33 mouse cellular contexts compared by ENCODE assay signal in the genomic region with DNA sequence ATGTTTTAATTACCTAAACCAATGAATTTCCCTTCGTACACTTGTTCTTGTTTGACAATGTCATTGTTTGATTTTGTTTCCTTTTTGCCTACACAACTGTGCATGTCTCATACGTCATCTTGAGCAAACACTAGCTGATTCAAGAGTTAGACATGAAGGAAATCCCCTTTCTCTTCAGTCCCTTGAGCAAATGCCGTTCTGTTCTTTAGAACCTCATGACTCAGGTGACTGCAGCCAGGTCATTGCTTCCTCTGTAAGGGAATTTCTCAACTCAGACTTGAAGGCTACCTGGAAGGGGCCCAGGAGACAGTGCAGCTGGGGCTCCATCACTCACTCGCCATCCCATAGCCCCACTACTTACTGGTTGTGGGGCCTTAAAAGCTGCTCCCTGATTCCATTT. TPM values are rescaled to one million over a fixed set of nuclear protein-coding genes. Genes with fewer than 3 reads are reported as not detected.
DNase-seq lines count a peak whose midpoint lies in the region; ATAC-seq lines count a peak whose summit lies in the region.
"Had no signal": no experiment of that assay in that cellular context is flagged by ENCODE, and none has a peak within 500 bp of the region (broad histone marks: within the 10 kb centered on the region; RNA-seq: fewer than 3 reads in every experiment).

No protein-coding gene starts in this region.

- 66% methylated on average over 4 of the region's 4 CpGs for WGBS in kidney, embryonic 16.5 days
- WGBS in kidney, embryonic 14.5 days, result 66% methylated on average over 4 of the region's 4 CpGs
- WGBS in hindbrain, embryonic 11.5 days, result 84% methylated on average over 4 of the region's 4 CpGs

- peak; percentile 83 for DNase-seq in CD4-positive, CD25-positive, alpha-beta regulatory T cell, adult 2 months (ENCODE audit: low read depth, low spot score)
- peak; percentile 11 for DNase-seq in T-cell, adult 2 months (ENCODE audit: low spot score)
- peak; percentile 18 for DNase-seq in naive thymus-derived CD4-positive, alpha-beta T cell, adult 2 months (ENCODE audit: low read depth)
- no peak for DNase-seq in spleen, postnatal 4 days (ENCODE audit: low spot score in 2 of 2)
- DNase-seq in adrenal gland, postnatal 4 days (ENCODE audit: low spot score in 2 of 2), result no peak
- no peak for DNase-seq in hindbrain, embryonic 11.5 days (ENCODE audit: low spot score)
- DNase-seq: adrenal gland, postnatal 10 days; cerebellum, adult 11 months; cerebellum, adult 9-10 months; embryo, embryonic 11 days; gastrocnemius, postnatal 36 days; heart, adult 18-20 months; heart, postnatal 36 days; kidney, adult 9 months; kidney, postnatal 25 days; liver, postnatal 0 days; spleen, adult 18-20 months; thymus, adult 2 months; thymus, postnatal 36 days had no signal

- peak; percentile 28; the same call in 1 of the 2 replicates for ATAC-seq in kidney, embryonic 16.5 days (ENCODE audit: low FRiP score, low TSS enrichment)
- ATAC-seq in kidney, embryonic 14.5 days (ENCODE audit: low FRiP score, low TSS enrichment), result no peak; the same call in 1 of the 2 replicates
- ATAC-seq in hindbrain, embryonic 11.5 days (ENCODE audit: low FRiP score), result no peak
- ATAC-seq: forebrain, embryonic 15.5 days; intestine, embryonic 16.5 days; liver, embryonic 12.5 days; liver, postnatal 0 days; midbrain, embryonic 13.5 days had no signal

- H3K9ac ChIP-seq in kidney, embryonic 16.5 days (replicated peaks; ENCODE audit: low read length), result no peak overlapping the region
- H3K9ac ChIP-seq in kidney, embryonic 14.5 days (ENCODE audit: low read depth, low read length), result no peak overlapping the region
- H3K9ac ChIP-seq in hindbrain, embryonic 11.5 days (ENCODE audit: low read depth, low read length), result no peak overlapping the region
- H3K9ac ChIP-seq: embryonic facial prominence, embryonic 12.5 days; forebrain, embryonic 15.5 days; hindbrain, embryonic 15.5 days; liver, embryonic 12.5 days; liver, postnatal 0 days; midbrain, embryonic 13.5 days; neural tube, embryonic 15.5 days had no signal

- no peaks in the 10 kb centered on the region for H3K36me3 ChIP-seq in kidney, embryonic 16.5 days (ENCODE audit: insufficient read depth, low read length)
- H3K36me3 ChIP-seq in kidney, embryonic 14.5 days (ENCODE audit: control insufficient read depth, insufficient read depth, low read length), result no peaks in the 10 kb centered on the region
- H3K36me3 ChIP-seq in hindbrain, embryonic 11.5 days (ENCODE audit: control insufficient read depth, insufficient read depth, low read length), result no peaks in the 10 kb centered on the region
- H3K36me3 ChIP-seq: embryonic facial prominence, embryonic 12.5 days; forebrain, embryonic 10.5 days; forebrain, embryonic 15.5 days; hindbrain, embryonic 15.5 days; liver, embryonic 12.5 days; midbrain, embryonic 13.5 days; neural tube, embryonic 15.5 days had no signal

- no peaks in the 10 kb centered on the region for H3K27me3 ChIP-seq in kidney, embryonic 16.5 days (ENCODE audit: insufficient read depth, low read length)
- no peaks in the 10 kb centered on the region for H3K27me3 ChIP-seq in kidney, embryonic 14.5 days (ENCODE audit: control insufficient read depth, insufficient read depth, low read length)
- H3K27me3 ChIP-seq in hindbrain, embryonic 11.5 days (ENCODE audit: control insufficient read depth, insufficient read depth, low read length), result no peaks in the 10 kb centered on the region
- H3K27me3 ChIP-seq: embryonic facial prominence, embryonic 12.5 days; forebrain, embryonic 15.5 days; hindbrain, embryonic 15.5 days; liver, embryonic 12.5 days; midbrain, embryonic 13.5 days; neural tube, embryonic 15.5 days had no signal

- H3K4me2 ChIP-seq in kidney, embryonic 16.5 days (replicated peaks; ENCODE audit: low read depth, low read length), result no peak overlapping the region
- no peak overlapping the region for H3K4me2 ChIP-seq in kidney, embryonic 14.5 days (replicated peaks; ENCODE audit: low read depth, low read length)
- H3K4me2 ChIP-seq in hindbrain, embryonic 11.5 days (replicated peaks; ENCODE audit: low read depth, low read length), result no peak overlapping the region
- H3K4me2 ChIP-seq: embryonic facial prominence, embryonic 12.5 days; forebrain, embryonic 15.5 days; heart, embryonic 11.5 days; hindbrain, embryonic 15.5 days; liver, embryonic 12.5 days; midbrain, embryonic 13.5 days; neural tube, embryonic 15.5 days had no signal

- no peaks in the 10 kb centered on the region for H3K9me3 ChIP-seq in kidney, embryonic 16.5 days (ENCODE audit: low read length)
- no peaks in the 10 kb centered on the region for H3K9me3 ChIP-seq in kidney, embryonic 14.5 days (ENCODE audit: control insufficient read depth, low read length)
- H3K9me3 ChIP-seq in hindbrain, embryonic 11.5 days (ENCODE audit: control insufficient read depth, low read length), result no peaks in the 10 kb centered on the region
- H3K9me3 ChIP-seq: embryonic facial prominence, embryonic 12.5 days; forebrain, embryonic 10.5 days; forebrain, embryonic 15.5 days; hindbrain, embryonic 15.5 days; liver, embryonic 12.5 days; midbrain, embryonic 13.5 days; neural tube, embryonic 15.5 days had no signal

- H3K27ac ChIP-seq in kidney, embryonic 16.5 days (ENCODE audit: low read length), result no peak overlapping the region
- no peak overlapping the region for H3K27ac ChIP-seq in kidney, embryonic 14.5 days (ENCODE audit: low read depth, low read length)
- H3K27ac ChIP-seq in hindbrain, embryonic 11.5 days (ENCODE audit: low read depth, low read length), result no peak overlapping the region
- H3K27ac ChIP-seq: embryonic facial prominence, embryonic 12.5 days; forebrain, embryonic 10.5 days; forebrain, embryonic 15.5 days; hindbrain, embryonic 15.5 days; layer of hippocampus, adult 2 months; left cerebral cortex, adult 2 months; liver, embryonic 12.5 days; macrophage; midbrain, embryonic 13.5 days; neural tube, embryonic 15.5 days had no signal

- H3K4me3 ChIP-seq in kidney, embryonic 16.5 days (ENCODE audit: low read length), result no peak overlapping the region
- H3K4me3 ChIP-seq in kidney, embryonic 14.5 days (ENCODE audit: low read length), result no peak overlapping the region
- no peak overlapping the region for H3K4me3 ChIP-seq in hindbrain, embryonic 11.5 days (ENCODE audit: low read depth, low read length)
- H3K4me3 ChIP-seq: embryonic facial prominence, embryonic 12.5 days; forebrain, embryonic 10.5 days; forebrain, embryonic 15.5 days; hindbrain, embryonic 15.5 days; liver, embryonic 12.5 days; midbrain, embryonic 13.5 days; neural tube, embryonic 15.5 days had no signal

- peaks cover 14% of the 10 kb centered on the region for H3K4me1 ChIP-seq in kidney, embryonic 16.5 days (ENCODE audit: insufficient read depth, low read length)
- H3K4me1 ChIP-seq in kidney, embryonic 14.5 days (ENCODE audit: control insufficient read depth, insufficient read depth, low read length), result no peaks in the 10 kb centered on the region; the same call in 1 of the 2 replicates
- no peaks in the 10 kb centered on the region for H3K4me1 ChIP-seq in hindbrain, embryonic 11.5 days (replicated peaks; ENCODE audit: control insufficient read depth, insufficient read depth, low read length)
- H3K4me1 ChIP-seq: embryonic facial prominence, embryonic 12.5 days; forebrain, embryonic 10.5 days; forebrain, embryonic 15.5 days; hindbrain, embryonic 15.5 days; midbrain, embryonic 13.5 days; neural tube, embryonic 15.5 days had no signal

RNA-seq across cellular contexts. Expression of gene Itgav, which starts 23.5 kb away (rescaled TPM):
- 77.1 and 88.9 TPM in 2 replicates for polyA plus RNA-seq in kidney, embryonic 16.5 days (2015; fragmentation: Nextera tagmentation; extraction: Ambion mirVana)
- polyA plus RNA-seq in kidney, embryonic 14.5 days (2014; fragmentation: Nextera tagmentation; extraction: Ambion mirVana), result 117 and 125 TPM in 2 replicates
- 100 to 1,000 TPM; 101 to 127 TPM for total RNA-seq in adrenal gland, postnatal 4 days (2021)
- 40.3 and 42.8 TPM in 2 replicates for polyA plus RNA-seq in hindbrain, embryonic 11.5 days (2014; fragmentation: Nextera tagmentation; extraction: Ambion mirVana)

RNA-seq across cellular contexts. Expression of gene Zc3h15, which starts 56.4 kb away (rescaled TPM):
- 120 and 146 TPM in 2 replicates for polyA plus RNA-seq in kidney, embryonic 16.5 days (2015; fragmentation: Nextera tagmentation; extraction: Ambion mirVana)
- polyA plus RNA-seq in kidney, embryonic 14.5 days (2014; fragmentation: Nextera tagmentation; extraction: Ambion mirVana), result 145 and 169 TPM in 2 replicates
- 100 to 1,000 TPM in 1 of 2 experiments, 10 to 100 TPM in 1; 95.3 to 103 TPM for total RNA-seq in adrenal gland, postnatal 4 days (2021)
- 176 and 191 TPM in 2 replicates for polyA plus RNA-seq in hindbrain, embryonic 11.5 days (2014; fragmentation: Nextera tagmentation; extraction: Ambion mirVana)

Comparison
In these comparisons a context has a peak if more than half of its experiments do, and no peak if none do; other contexts are left out.
1. DNase-seq: peak in CD4-positive, CD25-positive, alpha-beta regulatory T cell, adult 2 months (single experiment), T-cell, adult 2 months (single experiment) and naive thymus-derived CD4-positive, alpha-beta T cell, adult 2 months (single experiment); none in spleen, postnatal 4 days (0 of 2), adrenal gland, postnatal 4 days (0 of 2) and hindbrain, embryonic 11.5 days (single experiment).